Mouse (Mus musculus) E14TG2a.4 (cell line): Measurements from ENCODE around the gene Lonp1.

Experiments
- H3K27me3 ChIP-seq: 2 replicates; pipeline ENCODE4 v1.6.1; 2014; ENCODE audit warnings: low read length, control low read depth; ENCODE audit not compliant: insufficient read depth
- H3K36me3 ChIP-seq: 2 replicates; pipeline ENCODE4 v1.6.1; 2014; ENCODE audit warnings: low read length, control low read depth; ENCODE audit not compliant: insufficient read depth
- H3K4me1 ChIP-seq: replicated peaks from 2 replicates; pipeline ENCODE4 v1.6.1; 2014; ENCODE audit warnings: low read depth, low read length, control low read depth
- H3K4me3 ChIP-seq: replicated peaks from 2 replicates; pipeline ENCODE4 v1.5.1; 2014; ENCODE audit warnings: mild to moderate bottlenecking, low read length
- H3K9me3 ChIP-seq: 2 replicates; pipeline ENCODE4 v1.6.1; 2014; ENCODE audit warnings: low read length, control low read depth
- CTCF ChIP-seq: conservative IDR thresholded peaks from 2 replicates; pipeline ENCODE4 v1.5.1; 2014; ENCODE audit warnings: low read length
- NANOG ChIP-seq: IDR thresholded peaks from 2 replicates; pipeline ENCODE4 v1.6.1; 2014; ENCODE audit warnings: borderline replicate concordance, low read length, mixed read lengths
- POU5F1 ChIP-seq: IDR thresholded peaks from 2 replicates; pipeline ENCODE4 v1.6.1; 2014; ENCODE audit warnings: low read length, borderline replicate concordance

Gene Lonp1

GRCm38 (mm10) chr17:56604070-56604380, 22.7 kb downstream of the Lonp1 start:
- H3K27me3 ChIP-seq = no peaks in the 10 kb centered on the region
- H3K4me1 ChIP-seq = peaks cover 75% of the 10 kb centered on the region
- no peaks in the 10 kb centered on the region for H3K9me3 ChIP-seq
- no peak for TF ChIP-seq POU5F1
- TF ChIP-seq CTCF = no peak
- H3K36me3 ChIP-seq = peaks cover 97% of the 10 kb centered on the region
- no peak overlapping the region; the same call in 1 of the 2 replicates for H3K4me3 ChIP-seq

- Histone ChIP-seq H3K27me3 (no peaks in the 10 kb centered on the region), H3K4me1 (peaks cover 70% of the 10 kb centered on the region), H3K36me3 (peaks cover 93% of the 10 kb centered on the region), H3K9me3 (no peaks in the 10 kb centered on the region), H3K4me3 (peak overlapping the region; percentile 58)
- no peak for TF ChIP-seq NANOG
- no peak for TF ChIP-seq POU5F1
- no peak for TF ChIP-seq CTCF
These were observed 23.3 kb downstream of the Lonp1 start for GRCm38 (mm10) chr17:56603186-56604069.

- peaks cover 96% of the 10 kb centered on the region for H3K36me3 ChIP-seq
- no peak overlapping the region for H3K4me3 ChIP-seq
- H3K9me3 ChIP-seq = no peaks in the 10 kb centered on the region
- H3K4me1 ChIP-seq = peaks cover 45% of the 10 kb centered on the region
- no peak for TF ChIP-seq CTCF
- TF ChIP-seq POU5F1 = no peak
- TF ChIP-seq NANOG = no peak
- H3K27me3 ChIP-seq = no peaks in the 10 kb centered on the region
These were observed 33.0 kb downstream of the Lonp1 start for GRCm38 (mm10) chr17:56593527-56594271.

- no peak for TF ChIP-seq POU5F1
- no peak for TF ChIP-seq CTCF
- no peak for TF ChIP-seq NANOG
- H3K4me1 ChIP-seq = peaks cover 49% of the 10 kb centered on the region
- no peak overlapping the region for H3K4me3 ChIP-seq
- H3K36me3 ChIP-seq = peaks cover 100% of the 10 kb centered on the region
- H3K9me3 ChIP-seq = no peaks in the 10 kb centered on the region
- no peaks in the 10 kb centered on the region for H3K27me3 ChIP-seq
These were observed 34.1 kb downstream of the Lonp1 start for GRCm38 (mm10) chr17:56592553-56592952.

GRCm38 (mm10) chr17:56588921-56589320, 37.8 kb downstream of the Lonp1 start:
- H3K4me3 ChIP-seq = no peak overlapping the region
- no peaks in the 10 kb centered on the region for H3K27me3 ChIP-seq
- TF ChIP-seq POU5F1 (no peak), CTCF (no peak), NANOG (no peak)
- H3K36me3 ChIP-seq = peaks cover 79% of the 10 kb centered on the region
- H3K4me1 ChIP-seq = peaks cover 54% of the 10 kb centered on the region
- no peaks in the 10 kb centered on the region for H3K9me3 ChIP-seq

GRCm38 (mm10) chr17:56587773-56588172, 38.9 kb downstream of the Lonp1 start:
- H3K9me3 ChIP-seq = no peaks in the 10 kb centered on the region
- no peaks in the 10 kb centered on the region for H3K27me3 ChIP-seq
- H3K4me3 ChIP-seq = no peak overlapping the region
- peaks cover 61% of the 10 kb centered on the region for H3K4me1 ChIP-seq
- peaks cover 74% of the 10 kb centered on the region for H3K36me3 ChIP-seq
- no peak for TF ChIP-seq NANOG
- TF ChIP-seq CTCF = no peak
- no peak for TF ChIP-seq POU5F1

GRCm38 (mm10) chr17:56585171-56585821, 41.4 kb downstream of the Lonp1 start:
- peaks cover 74% of the 10 kb centered on the region for H3K36me3 ChIP-seq
- no peaks in the 10 kb centered on the region for H3K9me3 ChIP-seq
- peaks cover 74% of the 10 kb centered on the region for H3K4me1 ChIP-seq
- H3K4me3 ChIP-seq = peak overlapping the region; percentile 96
- no peaks in the 10 kb centered on the region for H3K27me3 ChIP-seq
- no peak for TF ChIP-seq POU5F1
- no peak for TF ChIP-seq NANOG
- TF ChIP-seq CTCF = no peak
